Mouse (Mus musculus): Measurements from ENCODE around the gene Poldip2. TPM values are rescaled to one million over a fixed set of nuclear protein-coding genes. Genes with fewer than 3 reads are reported as not detected.

The Poldip2 gene
- polyA plus RNA-seq, 1 experiment, result 106 TPM

DNA sequence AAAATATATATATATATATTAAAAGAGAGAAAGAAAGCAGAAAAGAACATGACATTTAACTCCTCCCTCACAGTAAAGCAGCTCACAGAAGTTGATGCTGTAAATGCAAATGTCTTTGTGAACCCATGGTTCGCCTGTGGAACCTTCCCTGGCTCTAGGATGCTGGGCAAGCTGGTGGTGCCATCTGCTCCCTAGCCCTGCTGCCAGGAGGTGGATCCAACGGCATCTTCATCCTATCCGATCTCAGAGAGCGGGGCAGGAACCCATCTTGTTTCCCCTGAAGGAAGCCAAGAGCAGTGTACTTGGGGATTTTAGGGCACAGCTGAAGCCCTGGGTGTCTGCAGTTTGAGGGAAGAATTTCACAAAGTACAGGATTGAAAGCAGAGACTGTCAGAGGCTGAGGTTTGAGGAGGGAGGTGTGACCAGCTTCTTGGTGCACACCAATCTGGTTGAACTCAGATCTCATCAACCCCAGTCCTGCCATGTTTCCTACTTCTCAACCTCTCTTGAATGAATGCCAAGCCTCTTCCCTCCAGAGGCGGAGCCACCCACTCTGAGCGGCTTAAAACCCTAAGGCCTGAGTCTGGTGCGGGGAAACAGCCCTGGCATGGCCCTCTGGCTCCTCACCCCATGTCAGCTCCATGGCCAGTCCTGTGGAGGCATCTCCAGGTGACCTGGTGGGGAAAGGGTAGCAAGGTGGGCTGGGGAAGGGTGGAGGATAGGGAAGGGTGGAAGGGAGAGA lies 8.9 kb upstream of the Poldip2 start, which contains the start of gene Sebox:
Gene Sebox (plus strand): TSS at position 539 of the 742 bp plus-strand sequence.
- TF ChIP-seq CTCF (IDR thresholded peaks at IDR 0.05; ENCODE audit: borderline replicate concordance, extremely low read depth, insufficient read depth, insufficient read length) (no peak), POLR2A (IDR thresholded peaks at IDR 0.05; ENCODE audit: borderline replicate concordance, extremely low read depth, insufficient read depth, insufficient read length, poor library complexity, severe bottlenecking) (no peak)
- peak; percentile 67 for DNase-seq (ENCODE audit: low read depth)

DNA sequence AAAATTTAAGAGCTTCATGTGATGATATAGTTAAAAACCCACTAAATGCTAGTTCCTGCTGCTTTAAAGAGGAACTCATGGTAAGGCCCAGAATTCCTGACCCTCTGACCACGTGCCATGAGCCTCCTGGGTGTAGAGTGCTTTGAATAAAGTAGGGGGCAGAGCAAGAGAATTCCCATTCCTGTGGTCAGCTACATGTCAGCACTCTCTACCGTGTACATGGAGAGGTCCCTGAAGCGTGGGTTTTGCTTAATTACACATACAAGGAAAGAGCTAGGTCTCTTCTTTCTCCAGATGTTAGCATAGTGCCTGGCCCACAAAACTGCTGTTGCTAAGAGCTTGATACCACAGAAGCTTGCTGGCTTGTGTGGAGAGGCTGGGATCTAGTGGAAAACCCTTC lies 6.6 kb upstream of the Poldip2 start:
- TF ChIP-seq POLR2A (IDR thresholded peaks at IDR 0.05; ENCODE audit: borderline replicate concordance, extremely low read depth, insufficient read depth, insufficient read length, poor library complexity, severe bottlenecking) (no peak), CTCF (IDR thresholded peaks at IDR 0.05; ENCODE audit: borderline replicate concordance, extremely low read depth, insufficient read depth, insufficient read length) (no peak)
- no peak for DNase-seq (ENCODE audit: low read depth)

DNA sequence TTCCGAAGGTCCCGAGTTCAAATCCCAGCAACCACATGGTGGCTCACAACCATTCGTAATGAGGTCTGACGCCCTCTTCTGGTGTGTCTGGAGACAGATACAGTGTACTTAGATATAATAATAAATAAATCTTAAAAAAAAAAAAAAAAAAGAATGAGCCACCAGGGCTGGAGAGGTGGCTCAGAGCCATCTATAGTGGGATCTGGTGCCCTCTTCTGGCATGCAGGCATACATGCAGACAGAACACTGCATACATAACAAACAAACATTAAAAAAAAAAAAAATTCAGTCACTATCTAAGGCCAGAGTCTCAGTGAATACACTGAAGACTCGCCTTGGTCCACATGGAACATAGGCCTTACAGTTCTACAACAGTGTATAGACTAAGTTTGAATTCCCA lies 2.8 kb upstream of the Poldip2 start:
- peak; percentile 51; the same call in 1 of the 2 replicates for TF ChIP-seq CTCF (IDR thresholded peaks at IDR 0.05; ENCODE audit: borderline replicate concordance, extremely low read depth, insufficient read depth, insufficient read length)
- no peak for TF ChIP-seq POLR2A (IDR thresholded peaks at IDR 0.05; ENCODE audit: borderline replicate concordance, extremely low read depth, insufficient read depth, insufficient read length, poor library complexity, severe bottlenecking)
- DNase-seq (ENCODE audit: low read depth), result peak; percentile 55

DNA sequence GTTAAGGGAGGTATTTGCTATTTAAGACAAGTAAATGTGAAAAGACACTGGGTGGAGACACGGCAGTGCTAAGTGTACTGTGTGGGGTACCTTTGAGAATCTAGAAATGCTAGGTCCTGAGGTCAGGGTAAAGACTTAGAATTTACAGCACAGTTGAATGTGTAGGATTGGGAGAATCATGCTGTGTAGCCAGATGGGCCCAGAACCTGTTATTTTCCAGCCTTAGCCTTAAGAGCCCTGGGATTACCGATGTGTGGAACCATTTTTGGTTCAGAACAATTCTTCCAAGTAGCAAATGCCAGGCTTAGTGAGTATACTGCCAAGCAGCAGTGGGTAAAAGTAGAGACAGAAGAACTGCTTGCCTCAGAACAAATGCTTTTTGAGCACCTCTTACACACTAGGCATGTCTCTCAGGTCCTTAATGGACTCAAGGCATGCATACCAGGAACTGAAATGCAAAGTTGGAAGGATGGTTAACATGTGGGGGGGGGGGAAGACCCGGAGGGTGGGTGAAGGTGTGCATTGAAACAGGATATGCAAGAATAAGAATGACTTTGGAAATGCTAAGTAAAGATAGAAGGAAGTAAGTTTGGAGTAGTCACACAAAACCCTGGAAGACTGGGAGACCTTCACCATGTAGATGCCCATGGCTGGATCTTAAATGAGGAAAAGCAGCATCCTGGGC lies 1.3 kb downstream of the Poldip2 start:
- DNase-seq (ENCODE audit: low read depth), result no peak
- TF ChIP-seq POLR2A (IDR thresholded peaks at IDR 0.05; ENCODE audit: borderline replicate concordance, extremely low read depth, insufficient read depth, insufficient read length, poor library complexity, severe bottlenecking) (no peak), CTCF (IDR thresholded peaks at IDR 0.05; ENCODE audit: borderline replicate concordance, extremely low read depth, insufficient read depth, insufficient read length) (no peak)

DNA sequence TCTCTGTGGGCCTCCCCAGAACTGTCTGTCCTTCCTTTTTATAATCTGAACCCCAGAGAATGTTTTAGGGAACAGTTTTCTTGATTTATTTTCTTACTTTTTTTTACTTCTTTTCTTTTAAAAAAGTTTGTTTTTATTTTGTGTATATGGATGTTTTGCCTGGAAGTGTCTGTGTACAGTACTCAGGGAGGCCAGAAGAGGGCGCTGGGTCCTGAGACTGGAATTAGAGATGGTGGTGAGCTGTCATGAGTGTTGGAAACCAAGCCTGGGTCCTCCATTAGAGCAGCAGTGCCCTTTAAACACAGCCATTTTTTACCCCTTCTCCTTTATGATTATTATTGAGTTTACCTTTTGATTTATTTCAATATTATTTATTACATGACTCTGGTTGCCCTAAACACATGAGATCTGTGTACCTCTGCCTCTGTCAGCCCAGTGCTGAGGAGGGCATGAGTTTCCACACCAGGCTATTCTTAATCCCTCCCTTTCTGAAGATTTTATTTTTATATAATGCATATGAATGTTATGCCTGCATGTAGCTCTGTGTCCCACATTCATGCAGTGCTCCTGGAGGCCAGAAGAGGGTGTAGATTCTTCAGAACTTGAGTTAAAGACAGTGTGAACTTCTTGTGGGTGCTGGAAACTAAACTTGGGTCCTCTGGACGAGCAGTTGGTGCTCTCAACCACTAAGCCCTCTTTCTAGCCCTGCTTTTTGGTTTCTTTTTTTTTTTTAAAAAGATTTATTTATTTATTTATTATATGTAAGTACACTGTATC lies 3.7 kb downstream of the Poldip2 start:
- no peak for DNase-seq (ENCODE audit: low read depth)
- TF ChIP-seq POLR2A (IDR thresholded peaks at IDR 0.05; ENCODE audit: borderline replicate concordance, extremely low read depth, insufficient read depth, insufficient read length, poor library complexity, severe bottlenecking) (no peak), CTCF (IDR thresholded peaks at IDR 0.05; ENCODE audit: borderline replicate concordance, extremely low read depth, insufficient read depth, insufficient read length) (peak; percentile 44; the same call in 1 of the 2 replicates)

DNA sequence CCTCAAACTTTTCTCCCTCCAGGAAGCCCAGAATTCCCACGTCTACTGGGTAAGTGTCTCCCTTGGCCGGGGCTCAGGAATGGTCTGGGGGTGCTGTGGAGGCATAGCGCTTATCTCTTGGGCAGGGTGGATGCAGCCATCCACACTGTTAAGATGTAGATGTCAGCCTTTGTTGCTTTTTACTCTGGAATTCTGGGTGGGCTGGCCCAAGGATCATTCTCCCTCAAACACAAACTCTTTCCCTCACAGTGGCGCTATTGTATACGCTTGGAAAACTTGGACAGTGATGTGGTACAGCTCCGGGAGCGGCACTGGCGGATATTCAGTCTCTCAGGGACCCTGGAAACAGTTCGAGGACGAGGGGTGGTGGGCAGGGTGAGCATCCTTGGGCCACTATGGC lies 6.9 kb downstream of the Poldip2 start:
- DNase-seq (ENCODE audit: low read depth), result no peak
- TF ChIP-seq POLR2A (IDR thresholded peaks at IDR 0.05; ENCODE audit: borderline replicate concordance, extremely low read depth, insufficient read depth, insufficient read length, poor library complexity, severe bottlenecking) (no peak), CTCF (IDR thresholded peaks at IDR 0.05; ENCODE audit: borderline replicate concordance, extremely low read depth, insufficient read depth, insufficient read length) (no peak)

DNA sequence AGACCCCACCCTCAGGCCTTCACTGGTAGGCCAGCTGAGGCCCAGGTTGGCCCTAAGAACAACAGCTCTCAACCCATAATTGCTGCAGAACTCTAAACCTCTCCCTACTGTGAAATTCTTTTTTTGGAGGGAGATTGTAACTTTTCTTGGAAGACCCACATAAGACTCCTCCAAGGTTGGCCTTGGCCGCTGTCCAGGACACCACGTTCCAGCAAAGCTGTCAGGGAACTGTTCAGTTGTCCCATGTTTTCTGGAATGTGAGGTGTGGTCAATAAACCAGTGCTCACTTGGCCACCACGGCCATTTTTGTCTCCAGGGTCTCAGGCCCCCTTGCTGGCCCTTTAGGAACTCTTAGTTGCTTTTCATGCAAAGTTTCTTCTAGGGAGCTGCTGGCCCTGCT lies 9.9 kb downstream of the Poldip2 start:
- no peak for DNase-seq (ENCODE audit: low read depth)
- TF ChIP-seq CTCF (IDR thresholded peaks at IDR 0.05; ENCODE audit: borderline replicate concordance, extremely low read depth, insufficient read depth, insufficient read length) (no peak), POLR2A (IDR thresholded peaks at IDR 0.05; ENCODE audit: borderline replicate concordance, extremely low read depth, insufficient read depth, insufficient read length, poor library complexity, severe bottlenecking) (no peak)

DNA sequence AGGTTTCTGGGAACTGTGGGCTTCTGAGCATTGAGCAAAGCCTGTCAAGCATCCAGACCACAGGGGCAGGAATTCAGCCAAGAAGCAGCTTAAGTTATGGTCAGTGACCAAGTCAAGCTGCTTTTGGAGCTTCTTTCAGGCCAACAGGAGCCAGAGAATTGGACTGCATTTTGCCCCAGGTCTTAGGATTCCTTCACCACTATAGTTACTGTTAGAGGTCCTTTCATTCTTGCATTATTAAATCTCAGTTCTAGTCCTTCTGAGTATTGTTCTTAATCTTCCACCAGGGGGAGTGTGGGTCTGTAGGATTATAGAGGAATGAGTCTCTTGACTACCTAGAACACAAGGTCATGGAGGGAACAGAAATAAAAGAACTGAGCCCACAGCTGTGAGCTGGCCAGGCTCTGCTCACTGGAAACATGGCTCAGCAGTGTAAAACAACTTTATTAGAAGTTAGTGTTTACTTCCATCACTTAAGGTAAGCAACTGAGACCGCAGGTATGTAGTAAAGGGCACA lies 10.5 kb downstream of the Poldip2 start:
- DNase-seq (ENCODE audit: low read depth), result no peak
- no peak for TF ChIP-seq POLR2A (IDR thresholded peaks at IDR 0.05; ENCODE audit: borderline replicate concordance, extremely low read depth, insufficient read depth, insufficient read length, poor library complexity, severe bottlenecking)
- TF ChIP-seq CTCF (IDR thresholded peaks at IDR 0.05; ENCODE audit: borderline replicate concordance, extremely low read depth, insufficient read depth, insufficient read length), result no peak

DNA sequence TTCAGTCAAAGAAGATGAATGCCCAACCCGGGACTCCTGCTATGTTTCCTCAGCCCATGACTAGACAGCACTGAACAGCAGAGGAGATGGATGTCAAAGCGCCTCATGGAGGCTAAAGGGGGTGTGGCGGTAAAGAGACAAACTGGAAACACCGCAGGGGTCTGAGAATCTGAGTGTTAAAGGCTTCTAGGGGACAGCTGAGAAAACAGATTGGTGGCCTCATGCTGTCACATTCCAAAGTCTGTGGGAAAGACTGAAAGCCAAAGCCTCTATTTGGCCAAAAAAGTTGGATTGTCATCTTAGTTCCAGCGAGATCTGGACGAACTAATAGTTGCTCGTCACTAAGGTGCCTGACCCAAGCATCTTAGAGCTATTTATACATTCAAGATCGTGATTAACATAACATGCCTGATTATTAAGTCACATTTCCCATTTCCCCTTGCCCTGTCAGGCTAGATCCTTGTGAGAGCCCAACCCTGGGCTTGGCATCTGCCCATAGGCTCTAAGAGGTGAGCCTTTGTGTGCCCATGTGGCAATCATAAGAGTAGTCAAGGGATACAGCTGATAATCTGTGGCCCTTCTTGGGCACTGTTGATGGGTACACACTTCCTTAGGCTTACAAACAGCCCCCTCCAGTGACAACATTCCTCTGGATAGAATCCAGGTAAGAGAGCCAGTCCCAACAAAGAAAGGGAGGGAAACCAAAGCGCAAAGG lies 11.4 kb downstream of the Poldip2 start:
- peak; percentile 39 for DNase-seq (ENCODE audit: low read depth)
- TF ChIP-seq CTCF (IDR thresholded peaks at IDR 0.05; ENCODE audit: borderline replicate concordance, extremely low read depth, insufficient read depth, insufficient read length), result no peak
- TF ChIP-seq POLR2A (IDR thresholded peaks at IDR 0.05; ENCODE audit: borderline replicate concordance, extremely low read depth, insufficient read depth, insufficient read length, poor library complexity, severe bottlenecking), result no peak

DNA sequence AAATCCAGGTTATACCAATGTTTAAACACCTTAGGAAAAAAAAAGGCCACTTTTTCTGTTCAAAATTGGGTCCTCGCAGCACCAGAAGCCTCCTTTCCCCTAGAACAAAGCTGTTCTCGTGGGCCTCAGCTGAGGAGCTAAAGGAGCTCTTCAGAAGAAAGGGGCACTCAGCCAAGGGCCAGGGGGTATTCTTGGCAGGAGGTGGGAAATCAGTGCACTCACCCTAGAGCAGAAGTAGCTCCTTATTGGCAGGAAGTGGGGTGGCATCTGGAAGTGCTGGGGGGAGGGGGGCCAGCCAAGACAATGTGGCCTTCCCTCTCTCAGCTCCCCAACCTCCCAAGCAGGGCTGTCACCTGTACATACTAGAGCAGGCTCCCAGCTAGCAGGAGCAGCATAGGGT lies 12.8 kb downstream of the Poldip2 start:
- TF ChIP-seq CTCF (IDR thresholded peaks at IDR 0.05; ENCODE audit: borderline replicate concordance, extremely low read depth, insufficient read depth, insufficient read length), result no peak
- no peak for TF ChIP-seq POLR2A (IDR thresholded peaks at IDR 0.05; ENCODE audit: borderline replicate concordance, extremely low read depth, insufficient read depth, insufficient read length, poor library complexity, severe bottlenecking)
- DNase-seq (ENCODE audit: low read depth), result peak; percentile 73
